Mouse (Mus musculus) cerebellum, adult 18-20 months (tissue): ENCODE data around the gene Stx17.

Experiments used
- DNase-seq, 2 experiments: peaks; one replicate each; pipeline ENCODE4 v3.0.0; 2021

Gene Stx17

GRCm38 (mm10) chr4:48175666-48176065, 51.0 kb downstream of the Stx17 start:
- DNase-seq, result no peak

- DNase-seq, result no peak
Observed at GRCm38 (mm10) chr4:48180922-48181321, 56.2 kb downstream of the Stx17 start.

GRCm38 (mm10) chr4:48181366-48181765, 56.7 kb downstream of the Stx17 start:
- no peak for DNase-seq

- no peak for DNase-seq
Observed at GRCm38 (mm10) chr4:48182115-48182806, 57.5 kb downstream of the Stx17 start.

- DNase-seq, result no peak
Observed at GRCm38 (mm10) chr4:48197925-48198324, 73.2 kb downstream of the Stx17 start.

- no peak for DNase-seq
Observed at GRCm38 (mm10) chr4:48198447-48198846, 73.7 kb downstream of the Stx17 start.

- peak; percentile 67 to 76 for DNase-seq
Observed at GRCm38 (mm10) chr4:48203564-48203963, 78.8 kb downstream of the Stx17 start.

- DNase-seq, result peak; percentile 81 to 86
Observed at GRCm38 (mm10) chr4:48225173-48225572, 100.5 kb downstream of the Stx17 start.

- DNase-seq, result no peak
Observed at GRCm38 (mm10) chr4:48225604-48226003, 100.9 kb downstream of the Stx17 start.

GRCm38 (mm10) chr4:48226800-48227199, 102.1 kb downstream of the Stx17 start:
- no peak for DNase-seq
